Mouse (Mus musculus) gonadal fat pad, adult 2 months (tissue): ENCODE measurements around the gene Nxn. TPM values are rescaled to one million over a fixed set of nuclear protein-coding genes. Genes with fewer than 3 reads are reported as not detected.

Experiments used
- DNase-seq: peaks from one replicate; pipeline ENCODE4 v3.0.0-alpha.2; 2012; ENCODE audit warnings: low read depth
- polyA plus RNA-seq: library from polyadenylated mRNA; depleted of rRNA; stranded (reverse); fragments of >200 nt; gene quantifications from 2 replicates; pipeline ENCODE4 v1.2.3, GENCODE M21; 2012

The Nxn gene
- polyA plus RNA-seq, 1 experiment: 21.9 TPM

GRCm38 (mm10) chr11:76260208-76261050 is 138.5 kb downstream of the Nxn start:
- no peak for DNase-seq

- no peak for DNase-seq
Measured at GRCm38 (mm10) chr11:76258511-76258910, 140.4 kb downstream of the Nxn start.

- no peak for DNase-seq
Measured at GRCm38 (mm10) chr11:76257386-76257785, 141.6 kb downstream of the Nxn start.

- DNase-seq: no peak
Measured at GRCm38 (mm10) chr11:76256129-76256528, 142.8 kb downstream of the Nxn start.

- DNase-seq: no peak
Measured at GRCm38 (mm10) chr11:76255431-76256001, 143.4 kb downstream of the Nxn start.

- DNase-seq: no peak
Measured at GRCm38 (mm10) chr11:76253918-76254264, 145.0 kb downstream of the Nxn start.

GRCm38 (mm10) chr11:76253145-76253917 is 145.6 kb downstream of the Nxn start:
- no peak for DNase-seq

- no peak for DNase-seq
Measured at GRCm38 (mm10) chr11:76252036-76252435, 146.9 kb downstream of the Nxn start.

- no peak for DNase-seq
Measured at GRCm38 (mm10) chr11:76247239-76247638, 151.7 kb downstream of the Nxn start.

GRCm38 (mm10) chr11:76246439-76246838 is 152.5 kb downstream of the Nxn start:
- DNase-seq: no peak

GRCm38 (mm10) chr11:76243811-76244546 is 155.0 kb downstream of the Nxn start:
- DNase-seq: no peak

- no peak for DNase-seq
Measured at GRCm38 (mm10) chr11:76242901-76243810, 155.8 kb downstream of the Nxn start, which contains the start of the genes Mrm3 and Glod4. Gene Mrm3, plus strand, starts transcription at chr11:76243715. Gene Glod4, minus strand, starts transcription at chr11:76243725.

GRCm38 (mm10) chr11:76239750-76240149 is 159.2 kb downstream of the Nxn start:
- DNase-seq: no peak

- no peak for DNase-seq
Measured at GRCm38 (mm10) chr11:76236136-76236535, 162.8 kb downstream of the Nxn start.

GRCm38 (mm10) chr11:76225051-76225450 is 173.9 kb downstream of the Nxn start:
- no peak for DNase-seq

GRCm38 (mm10) chr11:76224631-76225030 is 174.3 kb downstream of the Nxn start:
- DNase-seq: no peak

GRCm38 (mm10) chr11:76217390-76217800 is 181.5 kb downstream of the Nxn start, which contains the start of the genes Dbil5 and Gemin4:
Gene Dbil5, plus strand, starts transcription at chr11:76217608.
Gene Gemin4, minus strand, starts transcription at chr11:76217664.
- peak; percentile 61 for DNase-seq

GRCm38 (mm10) chr11:76216681-76217389 is 182.1 kb downstream of the Nxn start:
- DNase-seq: peak; percentile 100

- no peak for DNase-seq
Measured at GRCm38 (mm10) chr11:76216049-76216540, 182.8 kb downstream of the Nxn start.

- no peak for DNase-seq
Measured at GRCm38 (mm10) chr11:76215011-76215410, 183.9 kb downstream of the Nxn start.
